Mouse (Mus musculus) myocyte (in vitro differentiated cells): ENCODE measurements around the gene Ddah2.

ENCODE experiments used
- CEBPB ChIP-seq: IDR thresholded peaks from 2 replicates; pipeline ENCODE4 v1.6.1; 2011; ENCODE audit warnings: mild to moderate bottlenecking, moderate library complexity; ENCODE audit not compliant: poor library complexity, insufficient read depth, severe bottlenecking
- E2F4 ChIP-seq: IDR thresholded peaks from one replicate; pipeline ENCODE4 v1.6.1; 2011; ENCODE audit warnings: mild to moderate bottlenecking, control low read depth, moderate library complexity; ENCODE audit not compliant: insufficient read depth
- POLR2A ChIP-seq: IDR thresholded peaks from one replicate; pipeline ENCODE4 v1.6.1; 2011; ENCODE audit warnings: low read depth, mild to moderate bottlenecking, control low read depth, moderate library complexity; ENCODE audit not compliant: insufficient read length
- SRF ChIP-seq: IDR thresholded peaks from one replicate; pipeline ENCODE4 v1.6.1; 2011; ENCODE audit warnings: low read depth; ENCODE audit not compliant: control insufficient read depth, insufficient read length

DNA sequence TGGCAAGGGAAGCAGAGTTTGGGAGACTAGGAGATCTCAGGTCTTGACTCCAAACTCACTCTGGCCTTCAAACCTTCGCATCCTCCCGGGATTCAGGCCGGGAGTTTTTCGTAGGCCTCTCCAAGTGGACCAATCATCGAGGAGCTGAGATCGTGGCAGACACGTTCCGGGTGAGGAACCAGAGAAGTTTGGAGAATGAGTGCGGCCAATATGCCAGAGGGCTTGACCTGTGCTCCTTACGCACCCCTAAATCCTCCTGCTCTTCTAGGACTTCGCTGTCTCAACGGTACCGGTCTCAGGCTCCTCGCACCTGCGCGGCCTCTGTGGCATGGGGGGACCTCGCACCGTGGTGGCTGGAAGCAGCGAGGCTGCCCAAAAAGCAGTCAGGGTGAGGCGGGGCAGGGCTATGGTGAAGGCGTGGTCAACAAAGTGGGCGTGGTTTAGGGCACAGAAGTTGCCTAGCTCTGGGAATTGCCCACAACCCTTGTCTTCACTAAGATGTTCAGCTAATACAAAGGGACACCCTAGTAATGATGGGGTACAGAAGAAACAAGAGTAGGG is 2.0 kb downstream of the Ddah2 start:
- TF ChIP-seq E2F4 (no peak), SRF (no peak), POLR2A (no peak), CEBPB (no peak)
